Mouse (Mus musculus): ENCODE results near the gene Slc22a7.

Slc22a7 gene

DNA sequence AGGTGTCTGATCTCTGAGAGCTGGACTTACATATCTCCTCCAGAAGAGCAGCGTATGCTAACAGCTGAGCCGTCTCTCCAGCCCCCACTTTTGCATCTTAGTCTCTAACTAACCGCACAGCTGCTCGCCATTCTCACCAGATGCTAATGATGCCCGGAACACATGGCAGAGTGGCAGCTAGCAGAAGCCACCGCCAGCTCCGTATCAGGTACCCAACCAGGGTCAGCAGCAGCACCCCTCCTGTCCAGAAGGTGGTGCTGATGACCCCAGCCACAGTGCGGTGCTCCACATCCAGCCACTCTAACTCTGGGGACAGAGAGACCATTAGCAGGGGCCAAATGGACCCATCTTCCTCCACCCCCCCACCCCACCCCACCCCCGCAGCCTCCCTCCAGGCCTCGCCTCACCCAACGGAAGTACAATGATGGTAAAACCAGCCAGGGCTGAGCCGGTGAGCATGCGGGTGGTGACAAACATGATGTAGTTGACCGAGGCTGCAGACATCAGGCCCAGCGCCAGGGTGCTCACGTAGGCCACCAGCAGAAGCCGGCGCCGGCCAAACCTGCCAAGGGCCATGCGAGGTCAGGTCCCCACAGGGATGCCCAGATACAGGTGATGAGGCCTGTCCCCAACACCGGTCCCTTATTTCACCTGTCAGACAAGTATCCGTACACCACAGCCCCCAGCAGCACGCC is 1.4 kb downstream of the Slc22a7 start:
- peak; percentile 18 for DNase-seq (ENCODE audit: low read depth)

- DNase-seq (ENCODE audit: low read depth) = no peak
Measured at GRCm38 (mm10) chr17:46433627-46434026, 4.6 kb downstream of the Slc22a7 start.

- peak; percentile 15 for DNase-seq (ENCODE audit: low read depth)
Measured at GRCm38 (mm10) chr17:46428761-46429414, 9.4 kb downstream of the Slc22a7 start, which contains the start of gene Crip3. Gene Crip3, plus strand, starts transcription at chr17:46428926.

DNA sequence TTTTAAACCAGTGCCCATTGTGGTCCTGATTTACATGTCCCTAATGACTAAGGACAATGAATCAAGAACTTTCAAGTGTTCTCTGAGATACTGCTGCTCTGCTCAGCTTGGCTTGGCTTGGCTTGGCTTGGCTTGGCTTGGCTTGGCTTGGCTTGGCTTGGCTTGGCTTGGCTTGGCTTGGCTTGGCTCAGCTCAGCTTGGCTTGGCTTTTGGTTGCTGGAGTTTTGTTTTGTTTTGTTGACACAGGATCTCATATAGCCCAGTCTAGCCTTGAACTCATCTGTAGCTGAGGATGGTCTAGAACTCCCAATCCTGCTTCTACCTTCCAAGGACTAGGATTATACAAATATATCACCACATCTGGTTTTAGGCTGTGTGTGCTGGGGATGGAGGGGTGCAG is 11.8 kb downstream of the Slc22a7 start:
- no peak for DNase-seq (ENCODE audit: low read depth)

DNA sequence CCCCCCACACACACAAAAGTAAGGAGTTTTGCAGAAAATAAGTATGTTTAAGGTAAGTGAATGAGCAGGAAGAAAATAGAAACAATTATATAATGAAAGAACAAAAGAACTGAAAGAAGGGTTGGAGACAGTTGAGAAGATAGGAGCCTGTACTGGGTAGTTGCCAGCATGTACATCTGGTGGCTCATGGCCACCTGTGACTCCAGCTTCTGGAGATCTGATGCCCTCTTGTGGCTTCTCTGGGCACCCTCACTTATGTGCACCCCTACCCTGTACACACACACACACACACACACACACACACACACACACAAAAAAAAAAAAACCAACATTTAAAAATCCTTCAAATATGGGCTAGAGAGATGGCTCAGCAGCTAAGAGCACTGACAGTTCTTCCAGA is 18.5 kb downstream of the Slc22a7 start:
- DNase-seq (ENCODE audit: low read depth) = peak; percentile 59

GRCm38 (mm10) chr17:46418628-46419027 is 19.6 kb downstream of the Slc22a7 start:
- DNase-seq (ENCODE audit: low read depth) = no peak

DNA sequence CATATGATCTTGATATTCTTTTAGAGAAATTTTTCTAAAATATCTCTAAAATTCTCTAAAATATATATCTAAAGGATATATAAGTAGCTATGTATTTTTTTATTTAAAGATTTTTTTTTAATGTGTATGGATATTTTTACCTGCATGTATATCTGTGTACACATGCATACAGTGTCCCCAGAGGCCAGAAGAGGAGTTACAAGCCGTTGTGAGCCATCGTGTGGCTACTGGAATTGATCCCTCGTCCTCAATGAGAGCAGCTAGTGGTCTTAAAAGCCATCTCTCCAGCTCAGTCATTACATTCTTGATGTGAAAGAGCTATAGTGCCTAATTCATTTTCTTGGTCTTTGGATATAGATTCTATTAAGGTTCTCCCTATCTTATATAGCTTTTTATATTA is 29.8 kb downstream of the Slc22a7 start:
- no peak for DNase-seq (ENCODE audit: low read depth)

GRCm38 (mm10) chr17:46394631-46395030 is 43.6 kb downstream of the Slc22a7 start:
- DNase-seq (ENCODE audit: low read depth) = no peak

DNA sequence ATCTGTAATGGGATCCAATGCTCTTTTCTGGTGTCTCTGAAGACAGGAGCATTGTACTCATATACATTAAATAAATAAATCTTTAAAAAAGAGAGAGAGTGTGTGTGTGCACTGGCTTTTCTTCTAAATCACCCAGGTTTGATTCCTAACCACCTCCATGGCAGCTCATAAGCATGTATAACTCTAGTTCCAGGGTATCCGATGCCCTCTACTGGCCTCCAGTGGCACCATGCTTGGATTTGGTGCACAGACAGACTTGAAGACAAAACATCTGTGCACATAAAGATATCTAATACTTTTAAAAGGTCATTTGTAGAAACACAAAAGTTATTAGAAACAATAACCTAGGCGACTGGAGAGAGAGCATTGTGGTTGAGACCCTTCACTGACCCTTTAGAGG is 45.2 kb downstream of the Slc22a7 start:
- peak; percentile 75 for DNase-seq (ENCODE audit: low read depth)

GRCm38 (mm10) chr17:46388200-46388599 is 50.1 kb downstream of the Slc22a7 start:
- DNase-seq (ENCODE audit: low read depth) = peak; percentile 57

DNA sequence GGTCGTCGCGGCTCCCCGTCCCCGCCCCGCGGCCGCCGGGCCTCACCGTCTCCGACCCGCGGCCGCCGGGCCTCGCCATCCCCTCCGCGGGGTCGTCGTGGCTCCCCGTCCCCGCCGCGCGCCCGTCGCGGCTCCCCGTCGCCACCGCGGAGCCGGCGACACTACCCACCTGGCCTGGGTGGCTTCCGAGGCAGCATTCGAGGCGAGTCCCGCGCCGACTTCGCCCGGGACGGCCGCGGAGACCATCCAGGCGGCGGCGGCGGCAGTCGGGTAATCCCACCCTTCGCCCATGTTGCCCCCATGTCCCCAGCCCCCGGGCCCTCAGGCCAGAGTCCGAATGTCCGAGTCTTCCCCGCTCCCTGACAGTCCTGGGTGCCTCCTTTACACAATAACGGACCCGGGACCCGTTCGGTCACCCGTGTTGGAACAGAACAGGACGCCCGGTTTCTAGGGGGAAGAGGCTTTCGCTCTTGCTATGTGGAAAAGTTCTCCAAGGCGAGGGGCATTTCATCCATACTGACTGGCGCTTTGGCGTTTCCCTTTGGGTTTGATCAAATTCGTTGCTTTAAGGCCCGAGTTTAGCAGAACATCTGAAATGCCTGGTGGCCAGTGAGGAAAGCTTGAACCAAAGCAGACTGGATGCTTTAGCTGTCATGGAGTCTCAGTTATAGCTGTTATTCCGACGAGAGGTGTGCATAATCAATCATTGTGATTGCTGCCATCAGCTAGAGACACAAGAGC is 54.0 kb downstream of the Slc22a7 start:
- DNase-seq (ENCODE audit: low read depth) = peak; percentile 13

- DNase-seq (ENCODE audit: low read depth) = peak; percentile 95
Measured at GRCm38 (mm10) chr17:46383294-46384060, 54.8 kb downstream of the Slc22a7 start, which contains the start of gene Zfp318. Gene Zfp318, plus strand, starts transcription at chr17:46383731.

Data from 416B (cell line).